Mouse (Mus musculus) cortical plate, adult 2 months (tissue): ENCODE results near the gene Rabac1.

Source experiments
- CTCF ChIP-seq: fragments of 200-500 bp; IDR thresholded peaks from 2 replicates; pipeline ENCODE4 v1.5.1; 2011; ENCODE audit warnings: mild to moderate bottlenecking, control low read depth, low read length; ENCODE audit not compliant: insufficient read depth; ENCODE audit errors: extremely low read depth
- POLR2A ChIP-seq: fragments of 200-500 bp; IDR thresholded peaks from 2 replicates; pipeline ENCODE4 v1.6.1; 2011; ENCODE audit warnings: mild to moderate bottlenecking, low read length, control low read depth; ENCODE audit not compliant: insufficient read depth; ENCODE audit errors: extremely low read depth

DNA sequence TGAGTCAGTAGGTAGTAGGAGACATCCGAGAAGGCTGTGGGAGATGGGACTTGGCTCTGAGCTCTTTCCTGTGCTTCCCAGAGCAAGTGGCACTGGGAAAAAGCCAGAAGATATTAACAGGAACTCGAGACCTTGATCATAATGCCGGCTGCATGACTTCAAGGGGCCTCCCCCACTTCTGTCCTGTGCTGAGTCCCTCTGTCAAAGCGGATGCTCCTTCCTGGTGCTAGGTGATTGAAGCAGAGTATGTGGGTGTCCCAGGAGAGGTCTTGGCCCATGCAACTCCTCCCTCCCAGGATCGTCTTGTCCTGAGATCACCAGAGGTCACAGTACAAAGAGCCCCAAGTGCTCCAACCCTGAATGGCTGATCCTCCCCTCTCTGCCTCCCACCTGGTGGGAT, 1.3 kb upstream of the Rabac1 start:
- TF ChIP-seq POLR2A = no peak
- TF ChIP-seq CTCF = no peak
